Mouse (Mus musculus) intestine, embryonic 15.5 days (tissue): ENCODE results near the gene Triobp. TPM values are rescaled to one million over a fixed set of nuclear protein-coding genes. Genes with fewer than 3 reads are reported as not detected.

Experiments
- ATAC-seq: fragments of 200-750 bp; cut with Nextera tagmentation; 2 replicates; pipeline ENCODE4 v1.8.0; 2017; ENCODE audit warnings: moderate TSS enrichment, moderate library complexity
- H3K27ac ChIP-seq: fragments of 300-500 bp; sonication (generic); 2 replicates; pipeline ENCODE4 v1.5.1; 2015; ENCODE audit warnings: mild to moderate bottlenecking, inconsistent platforms
- H3K27me3 ChIP-seq: fragments of 300-500 bp; sonication (generic); replicated peaks from 2 replicates; pipeline ENCODE4 v1.6.1; 2015; ENCODE audit warnings: inconsistent platforms
- H3K36me3 ChIP-seq: fragments of 300-500 bp; sonication (generic); 2 replicates; pipeline ENCODE4 v1.6.1; 2015; ENCODE audit warnings: inconsistent platforms
- H3K4me1 ChIP-seq: fragments of 300-500 bp; sonication (generic); replicated peaks from 2 replicates; pipeline ENCODE4 v1.6.1; 2015; ENCODE audit warnings: inconsistent platforms
- H3K4me2 ChIP-seq: fragments of 300-500 bp; sonication (generic); replicated peaks from 2 replicates; pipeline ENCODE4 v1.6.1; 2015; ENCODE audit warnings: mild to moderate bottlenecking, inconsistent platforms
- H3K4me3 ChIP-seq: fragments of 300-500 bp; sonication (generic); replicated peaks from 2 replicates; pipeline ENCODE4 v1.5.1; 2015; ENCODE audit warnings: inconsistent platforms
- H3K9ac ChIP-seq: fragments of 300-500 bp; sonication (generic); 2 replicates; pipeline ENCODE4 v1.6.1; 2015; ENCODE audit warnings: inconsistent platforms
- H3K9me3 ChIP-seq: fragments of 300-500 bp; sonication (generic); 2 replicates; pipeline ENCODE4 v1.6.1; 2016; ENCODE audit warnings: inconsistent platforms
- WGBS: fragments of 180-500 bp; shearing (Covaris S2); methylation state at CpG from one replicate; pipeline ENCODE4 v1.1.7; 2015; 5-methylcytosine and 5-hydroxymethylcytosine counted together
- polyA plus RNA-seq: library from polyadenylated mRNA; unstranded; fragments of >200 nt; fragmentation: Nextera tagmentation; extraction: Ambion mirVana; gene quantifications from 2 replicates; pipeline ENCODE4 v1.2.1, GENCODE M21; 2015

Gene Triobp
- polyA plus RNA-seq, 1 experiment from 2014 or later: 51.5 TPM

GRCm38 (mm10) chr15:78927021-78927787, 20.3 kb upstream of the Triobp start:
- no peaks in the 10 kb centered on the region for H3K27me3 ChIP-seq
- H3K9me3 ChIP-seq: no peaks in the 10 kb centered on the region
- 24% methylated on average over 15 of the region's 15 CpGs for WGBS
- peak overlapping the region; percentile 78 for H3K4me2 ChIP-seq
- H3K27ac ChIP-seq: peak overlapping the region; percentile 95
- peak overlapping the region; percentile 45 for H3K4me3 ChIP-seq
- H3K9ac ChIP-seq: peak overlapping the region; percentile 49
- peaks cover 41% of the 10 kb centered on the region for H3K4me1 ChIP-seq
- no peak for ATAC-seq
- 0 out of 2 replicates have a peak, but pooled peaks cover 3% of the 10 kb centered on the region for H3K36me3 ChIP-seq

GRCm38 (mm10) chr15:78927788-78928457, 19.6 kb upstream of the Triobp start:
- Histone ChIP-seq H3K9me3 (no peaks in the 10 kb centered on the region), H3K4me3 (peak overlapping the region; percentile 45), H3K4me2 (peak overlapping the region; percentile 78), H3K36me3 (0 out of 2 replicates have a peak, but pooled peaks cover 3% of the 10 kb centered on the region), H3K27me3 (no peaks in the 10 kb centered on the region), H3K4me1 (peaks cover 41% of the 10 kb centered on the region), H3K27ac (peak overlapping the region; percentile 95), H3K9ac (peak overlapping the region; percentile 49)
- WGBS: under 1% methylated on average over 30 of the region's 35 CpGs
- ATAC-seq: peak; percentile 63

GRCm38 (mm10) chr15:78928539-78928938, 19.0 kb upstream of the Triobp start:
- Histone ChIP-seq H3K4me1 (peaks cover 41% of the 10 kb centered on the region), H3K27ac (peak overlapping the region; percentile 95; the same call in 1 of the 2 replicates), H3K4me3 (peak overlapping the region; percentile 45), H3K9ac (peak overlapping the region; percentile 14; the same call in 1 of the 2 replicates), H3K9me3 (no peaks in the 10 kb centered on the region), H3K4me2 (peak overlapping the region; percentile 78), H3K36me3 (0 out of 2 replicates have a peak, but pooled peaks cover 3% of the 10 kb centered on the region), H3K27me3 (no peaks in the 10 kb centered on the region)
- WGBS: 45% methylated on average over 8 of the region's 8 CpGs
- ATAC-seq: no peak

- no peak for ATAC-seq
Measured at GRCm38 (mm10) chr15:78930192-78930706, 17.3 kb upstream of the Triobp start.

GRCm38 (mm10) chr15:78930801-78931426, 16.6 kb upstream of the Triobp start:
- Histone ChIP-seq H3K27me3 (no peaks in the 10 kb centered on the region), H3K9me3 (no peaks in the 10 kb centered on the region), H3K4me1 (peaks cover 36% of the 10 kb centered on the region), H3K36me3 (0 out of 2 replicates have a peak, but pooled peaks cover 3% of the 10 kb centered on the region), H3K4me3 (no peak overlapping the region), H3K4me2 (no peak overlapping the region), H3K9ac (no peak overlapping the region), H3K27ac (no peak overlapping the region; the same call in 1 of the 2 replicates)
- WGBS: 86% methylated on average over 7 of the region's 7 CpGs
- no peak for ATAC-seq

More at GRCm38 (mm10) chr15:78930192-78930706, 17.3 kb upstream of the Triobp start:
- WGBS: 89% methylated on average over 6 of the region's 6 CpGs
- H3K4me3 ChIP-seq: no peak overlapping the region
- no peak overlapping the region for H3K4me2 ChIP-seq
- no peaks in the 10 kb centered on the region for H3K27me3 ChIP-seq
- no peak overlapping the region for H3K27ac ChIP-seq
- no peak overlapping the region for H3K9ac ChIP-seq
- 0 out of 2 replicates have a peak, but pooled peaks cover 3% of the 10 kb centered on the region for H3K36me3 ChIP-seq
- peaks cover 37% of the 10 kb centered on the region for H3K4me1 ChIP-seq
- no peaks in the 10 kb centered on the region for H3K9me3 ChIP-seq

- no peak overlapping the region for H3K27ac ChIP-seq
- no peaks in the 10 kb centered on the region for H3K27me3 ChIP-seq
- WGBS: 23% methylated on average over 3 of the region's 3 CpGs
- ATAC-seq: no peak
- H3K4me2 ChIP-seq: no peak overlapping the region
- no peaks in the 10 kb centered on the region for H3K9me3 ChIP-seq
- H3K4me1 ChIP-seq: peaks cover 31% of the 10 kb centered on the region
- H3K9ac ChIP-seq: no peak overlapping the region
- 0 out of 2 replicates have a peak, but pooled peaks cover 3% of the 10 kb centered on the region for H3K36me3 ChIP-seq
- H3K4me3 ChIP-seq: no peak overlapping the region
Measured at GRCm38 (mm10) chr15:78931577-78931976, 15.9 kb upstream of the Triobp start.

- Histone ChIP-seq H3K27me3 (no peaks in the 10 kb centered on the region), H3K9me3 (no peaks in the 10 kb centered on the region), H3K4me3 (peak within 1 kb of the TSS; percentile 74), H3K4me2 (peak within 1 kb of the TSS; percentile 61), H3K36me3 (peaks cover 13% of the 10 kb centered on the region), H3K9ac (peak within 1 kb of the TSS; percentile 75), H3K27ac (peak within 1 kb of the TSS; percentile 84), H3K4me1 (peaks cover 14% of the 10 kb centered on the region)
- WGBS: 0% methylated on average over 42 of the region's 42 CpGs
- peak; percentile 88 for ATAC-seq
Measured at GRCm38 (mm10) chr15:78934784-78935320, 12.7 kb upstream of the Triobp start, which contains the start of gene Nol12. Gene Nol12, plus strand, starts transcription at chr15:78934933.

- H3K4me1 ChIP-seq: peaks cover 10% of the 10 kb centered on the region
- 0 out of 2 replicates have a peak overlapping the region, but pooled peaks have one; percentile 75 for H3K9ac ChIP-seq
- peaks cover 25% of the 10 kb centered on the region for H3K36me3 ChIP-seq
- H3K27ac ChIP-seq: no peak overlapping the region
- peak overlapping the region; percentile 61; the same call in 1 of the 2 replicates for H3K4me2 ChIP-seq
- no peaks in the 10 kb centered on the region for H3K27me3 ChIP-seq
- no peak overlapping the region for H3K4me3 ChIP-seq
- WGBS: 88% methylated on average over 12 of the region's 12 CpGs
- ATAC-seq: no peak
- H3K9me3 ChIP-seq: no peaks in the 10 kb centered on the region
Measured at GRCm38 (mm10) chr15:78936403-78936802, 11.1 kb upstream of the Triobp start.

GRCm38 (mm10) chr15:78937311-78937710, 10.2 kb upstream of the Triobp start:
- ATAC-seq: no peak
- Histone ChIP-seq H3K4me3 (no peak overlapping the region), H3K9ac (no peak overlapping the region), H3K27me3 (no peaks in the 10 kb centered on the region), H3K27ac (no peak overlapping the region), H3K4me1 (peaks cover 7% of the 10 kb centered on the region), H3K4me2 (no peak overlapping the region), H3K9me3 (no peaks in the 10 kb centered on the region), H3K36me3 (peaks cover 28% of the 10 kb centered on the region)
- 92% methylated on average over 10 of the region's 10 CpGs for WGBS

GRCm38 (mm10) chr15:78937963-78938362, 9.6 kb upstream of the Triobp start:
- no peak overlapping the region for H3K27ac ChIP-seq
- no peak overlapping the region for H3K4me3 ChIP-seq
- no peak overlapping the region for H3K9ac ChIP-seq
- H3K4me2 ChIP-seq: no peak overlapping the region
- H3K4me1 ChIP-seq: peaks cover 13% of the 10 kb centered on the region
- WGBS: 82% methylated on average over 2 of the region's 2 CpGs
- no peak for ATAC-seq
- H3K36me3 ChIP-seq: peaks cover 28% of the 10 kb centered on the region
- no peaks in the 10 kb centered on the region for H3K9me3 ChIP-seq
- H3K27me3 ChIP-seq: no peaks in the 10 kb centered on the region

- no peak overlapping the region for H3K4me3 ChIP-seq
- H3K9me3 ChIP-seq: no peaks in the 10 kb centered on the region
- H3K27me3 ChIP-seq: no peaks in the 10 kb centered on the region
- H3K4me2 ChIP-seq: no peak overlapping the region
- 94% methylated on average over 13 of the region's 13 CpGs for WGBS
- H3K36me3 ChIP-seq: peaks cover 28% of the 10 kb centered on the region
- H3K9ac ChIP-seq: no peak overlapping the region
- peaks cover 15% of the 10 kb centered on the region for H3K4me1 ChIP-seq
- H3K27ac ChIP-seq: no peak overlapping the region
- no peak for ATAC-seq
Measured at GRCm38 (mm10) chr15:78940325-78940724, 7.2 kb upstream of the Triobp start.
